Mouse (Mus musculus) C2C12 (cell line): ENCODE measurements around the gene Lrrtm4. TPM values are rescaled to one million over a fixed set of nuclear protein-coding genes. Genes with fewer than 3 reads are reported as not detected.

Source experiments
- H3K27me3 ChIP-seq: one replicate; pipeline ENCODE4 v1.6.1; 2011; ENCODE audit not compliant: control insufficient read depth, insufficient read depth, insufficient read length
- H3K36me3 ChIP-seq: one replicate; pipeline ENCODE4 v1.6.1; 2011; ENCODE audit not compliant: control insufficient read depth, insufficient read depth
- H3K4me3 ChIP-seq: one replicate; pipeline ENCODE4 v1.5.1; 2011; ENCODE audit warnings: mild to moderate bottlenecking, control low read depth; ENCODE audit not compliant: poor library complexity, insufficient read depth, severe bottlenecking
- H3K79me2 ChIP-seq: one replicate; pipeline ENCODE4 v1.6.1; 2011; ENCODE audit not compliant: control insufficient read depth, insufficient read depth
- H3K79me3 ChIP-seq: one replicate; pipeline ENCODE4 v1.6.1; 2011; ENCODE audit warnings: low read depth, control low read depth
- H3ac ChIP-seq: one replicate; pipeline ENCODE3; 2011; ENCODE audit warnings: low read depth; ENCODE audit not compliant: control insufficient read depth, insufficient read length
- CEBPB ChIP-seq: IDR thresholded peaks from one replicate; pipeline ENCODE4 v1.6.1; 2011; ENCODE audit warnings: low read depth, mild to moderate bottlenecking, control low read depth, moderate library complexity
- CTCF ChIP-seq: IDR thresholded peaks from one replicate; pipeline ENCODE4 v1.5.1; 2011; ENCODE audit not compliant: control insufficient read depth, insufficient read depth, insufficient read length
- FOSL1 ChIP-seq: IDR thresholded peaks from one replicate; pipeline ENCODE4 v1.8.0; 2011; ENCODE audit warnings: mild to moderate bottlenecking, low read length; ENCODE audit not compliant: poor library complexity, insufficient read depth, severe bottlenecking
- MAX ChIP-seq: IDR thresholded peaks from one replicate; pipeline ENCODE4 v1.6.1; 2011; ENCODE audit warnings: mild to moderate bottlenecking, control low read depth
- MYOD1 ChIP-seq: IDR thresholded peaks from one replicate; pipeline ENCODE4 v1.6.1; 2011; ENCODE audit warnings: low read depth; ENCODE audit not compliant: control insufficient read depth, insufficient read length
- MYOG ChIP-seq: IDR thresholded peaks from one replicate; pipeline ENCODE4 v1.6.1; 2011; ENCODE audit not compliant: control insufficient read depth, insufficient read length; ENCODE audit errors: extremely low read depth
- USF1 ChIP-seq: IDR thresholded peaks from one replicate; pipeline ENCODE4 v1.6.1; 2011; ENCODE audit warnings: low read depth, mild to moderate bottlenecking, control low read depth, moderate library complexity
- polyA plus RNA-seq: library from polyadenylated mRNA; unstranded; fragments of >200 nt; fragmentation: generic; extraction: Trizol; gene quantifications from one replicate; pipeline ENCODE4 v1.2.1, GENCODE M21; 2012; ENCODE audit warnings: missing spikeins

The Lrrtm4 gene
- polyA plus RNA-seq, 1 experiment = 0.01 TPM

DNA sequence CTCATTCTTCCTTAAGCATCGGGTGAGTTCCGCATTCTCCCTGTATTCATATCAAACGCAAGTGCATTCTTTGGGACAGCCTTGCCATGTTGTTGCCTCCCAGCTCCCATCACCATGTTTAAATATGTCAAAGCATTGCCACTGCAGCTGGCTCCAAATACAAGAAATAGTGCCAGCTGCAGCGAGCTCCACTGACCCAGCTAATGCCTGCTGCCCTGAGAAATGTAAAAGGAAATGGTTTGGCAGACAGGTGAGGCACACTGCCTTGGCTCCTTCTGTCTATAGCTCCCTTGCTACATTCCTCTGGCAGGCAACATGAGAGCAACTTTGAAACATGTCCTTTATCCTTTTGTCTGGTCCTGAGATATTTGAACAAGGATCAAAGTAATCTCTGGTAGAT is 76.2 kb downstream of the Lrrtm4 start:
- no peaks in the 10 kb centered on the region for H3K27me3 ChIP-seq
- H3K36me3 ChIP-seq = no peaks in the 10 kb centered on the region
- H3ac ChIP-seq = no peak overlapping the region
- TF ChIP-seq CEBPB = no peak
- no peak for TF ChIP-seq MYOD1
- no peak for TF ChIP-seq FOSL1
- TF ChIP-seq USF1 = no peak
- no peak for TF ChIP-seq MYOG
- TF ChIP-seq CTCF = no peak
- no peak for TF ChIP-seq MAX
- H3K4me3 ChIP-seq = no peak overlapping the region
- H3K79me3 ChIP-seq = no peaks in the 10 kb centered on the region
- no peaks in the 10 kb centered on the region for H3K79me2 ChIP-seq

DNA sequence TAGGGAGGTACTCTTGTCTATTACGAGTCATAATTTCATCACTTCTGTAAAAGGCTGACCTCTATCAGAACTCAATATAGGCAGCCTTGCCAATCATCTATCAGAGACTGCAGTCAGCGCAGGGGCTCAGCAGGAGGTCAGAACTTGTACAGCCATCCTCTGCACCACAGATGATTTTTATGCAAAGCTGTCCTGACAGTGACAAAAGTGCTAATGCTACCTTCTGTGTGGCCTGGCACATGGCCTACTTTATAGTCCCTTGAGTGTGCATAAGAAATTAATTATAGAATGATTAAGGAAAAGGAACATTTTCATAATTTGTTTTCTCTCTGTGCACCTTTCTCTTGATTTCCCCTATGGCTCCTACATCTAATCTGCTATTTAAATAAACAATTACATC is 86.7 kb downstream of the Lrrtm4 start:
- Histone ChIP-seq H3K79me2 (no peaks in the 10 kb centered on the region), H3K79me3 (no peaks in the 10 kb centered on the region), H3K36me3 (no peaks in the 10 kb centered on the region), H3K27me3 (no peaks in the 10 kb centered on the region), H3ac (no peak overlapping the region), H3K4me3 (no peak overlapping the region)
- TF ChIP-seq CEBPB (no peak), MYOD1 (no peak), USF1 (no peak), FOSL1 (no peak), CTCF (no peak), MAX (no peak), MYOG (no peak)

DNA sequence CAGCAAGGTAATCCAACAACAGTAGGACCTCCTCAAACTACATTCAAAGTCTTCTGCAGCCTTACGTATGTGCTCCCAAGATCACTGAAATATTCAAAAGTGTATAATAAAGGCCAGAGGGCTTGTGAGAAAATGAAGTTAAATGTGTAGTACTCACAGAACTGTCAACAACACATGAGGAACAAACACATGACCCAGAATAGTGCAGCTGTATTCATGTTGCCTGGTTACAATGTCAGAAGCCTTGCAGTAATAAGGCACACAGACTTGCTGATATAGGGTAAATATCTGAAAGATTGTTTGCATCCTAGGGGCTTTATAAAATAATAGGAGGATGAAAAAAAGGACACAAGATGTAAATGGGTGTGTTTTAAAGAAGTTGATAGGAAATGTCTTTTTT is 87.2 kb downstream of the Lrrtm4 start:
- Histone ChIP-seq H3K79me2 (no peaks in the 10 kb centered on the region), H3ac (no peak overlapping the region), H3K36me3 (no peaks in the 10 kb centered on the region), H3K79me3 (no peaks in the 10 kb centered on the region), H3K27me3 (no peaks in the 10 kb centered on the region), H3K4me3 (no peak overlapping the region)
- TF ChIP-seq CTCF (no peak), MAX (no peak), FOSL1 (no peak), MYOG (no peak), USF1 (no peak), MYOD1 (no peak), CEBPB (no peak)

DNA sequence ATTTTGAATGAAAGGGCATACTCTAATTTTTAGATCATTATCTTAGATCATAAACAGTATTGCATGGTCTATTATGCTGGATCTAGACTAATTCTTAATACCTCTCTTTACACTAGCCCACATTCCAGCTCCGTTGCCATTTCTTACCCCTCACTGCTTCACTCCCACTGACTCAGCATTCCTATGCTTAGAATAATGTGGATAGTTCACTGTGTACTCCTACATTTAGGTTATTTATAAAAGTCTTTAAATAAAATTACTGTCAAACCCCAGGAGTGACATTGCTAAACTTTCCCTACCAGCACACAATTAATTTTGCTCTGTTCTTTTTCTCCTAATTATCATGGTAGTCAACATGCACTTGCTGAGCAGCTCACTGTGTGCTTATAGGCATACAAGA is 107.7 kb downstream of the Lrrtm4 start:
- TF ChIP-seq FOSL1 = no peak
- no peak for TF ChIP-seq CTCF
- TF ChIP-seq MYOG = no peak
- Histone ChIP-seq H3K79me3 (no peaks in the 10 kb centered on the region), H3K27me3 (no peaks in the 10 kb centered on the region), H3ac (no peak overlapping the region), H3K79me2 (no peaks in the 10 kb centered on the region), H3K36me3 (no peaks in the 10 kb centered on the region), H3K4me3 (no peak overlapping the region)

DNA sequence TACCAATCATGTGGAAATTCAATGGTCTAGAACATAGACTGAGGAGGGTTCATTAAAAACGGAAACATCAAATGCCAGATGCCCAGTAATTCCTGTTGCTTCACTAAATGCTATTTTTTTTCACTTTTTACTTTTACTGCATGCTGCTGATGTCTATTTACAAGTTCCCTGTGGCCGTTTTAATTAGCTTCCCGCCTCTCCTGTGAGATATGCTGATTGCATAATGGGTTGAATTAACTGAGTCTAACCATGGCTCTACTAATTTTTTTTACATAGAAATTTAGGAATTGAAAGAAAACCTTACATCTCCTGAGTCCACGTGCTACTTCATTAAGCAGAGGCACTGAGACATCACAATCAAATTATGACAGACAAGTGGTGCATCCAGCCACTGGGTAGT is 143.9 kb downstream of the Lrrtm4 start:
- TF ChIP-seq CTCF = no peak
- no peak for TF ChIP-seq MYOD1
- Histone ChIP-seq H3K27me3 (no peaks in the 10 kb centered on the region), H3K79me2 (no peaks in the 10 kb centered on the region), H3K36me3 (no peaks in the 10 kb centered on the region), H3ac (no peak overlapping the region), H3K79me3 (no peaks in the 10 kb centered on the region), H3K4me3 (no peak overlapping the region)

DNA sequence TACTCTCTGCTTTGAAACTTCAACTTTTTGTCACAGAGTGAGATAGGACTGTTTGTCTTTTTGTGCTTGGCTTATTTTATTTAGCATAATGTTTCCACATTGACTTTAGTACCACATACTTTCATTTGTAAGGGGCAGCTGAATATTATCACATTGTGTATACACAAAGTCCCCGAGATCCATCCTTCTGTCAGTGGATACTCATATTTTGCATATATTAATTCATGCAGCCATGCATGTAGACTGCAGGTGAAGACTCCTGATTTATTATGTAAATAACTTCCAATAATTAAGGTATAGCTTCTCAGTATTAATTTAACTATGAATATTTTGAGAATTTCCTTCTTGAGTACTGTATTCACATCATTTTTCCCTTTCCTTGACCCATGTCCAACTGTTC is 163.2 kb downstream of the Lrrtm4 start:
- TF ChIP-seq MAX = no peak
- TF ChIP-seq USF1 = no peak
- no peak for TF ChIP-seq FOSL1
- TF ChIP-seq MYOD1 = no peak
- TF ChIP-seq CTCF = no peak
- TF ChIP-seq MYOG = no peak
- no peak for TF ChIP-seq CEBPB
- Histone ChIP-seq H3ac (no peak overlapping the region), H3K27me3 (no peaks in the 10 kb centered on the region), H3K79me2 (no peaks in the 10 kb centered on the region), H3K4me3 (no peak overlapping the region), H3K79me3 (no peaks in the 10 kb centered on the region), H3K36me3 (no peaks in the 10 kb centered on the region)
